Mouse (Mus musculus) limb, embryonic 10.5 days (tissue): Measurements from ENCODE around the gene Grid1. TPM values are rescaled to one million over a fixed set of nuclear protein-coding genes. Genes with fewer than 3 reads are reported as not detected.

ENCODE experiments used
- DNase-seq: peaks from one replicate; pipeline ENCODE4 v3.0.0-alpha.2; 2017; ENCODE audit warnings: low spot score
- H3K27ac ChIP-seq: fragments of 300-500 bp; sonication (generic); 2 replicates; pipeline ENCODE4 v1.5.1; 2016; ENCODE audit warnings: mild to moderate bottlenecking
- H3K27me3 ChIP-seq: fragments of 300-500 bp; sonication (generic); 2 replicates; pipeline ENCODE4 v1.6.1; 2016; ENCODE audit warnings: low read depth, mild to moderate bottlenecking; ENCODE audit not compliant: poor library complexity, severe bottlenecking
- H3K36me3 ChIP-seq: fragments of 300-500 bp; sonication (generic); 2 replicates; pipeline ENCODE4 v1.6.1; 2016; ENCODE audit warnings: mild to moderate bottlenecking, moderate library complexity
- H3K4me1 ChIP-seq: fragments of 300-500 bp; sonication (generic); 2 replicates; pipeline ENCODE4 v1.6.1; 2016
- H3K4me3 ChIP-seq: fragments of 300-500 bp; sonication (generic); 2 replicates; pipeline ENCODE4 v1.5.1; 2016; ENCODE audit warnings: mild to moderate bottlenecking, moderate library complexity
- H3K9me3 ChIP-seq: fragments of 300-500 bp; sonication (generic); replicated peaks from 2 replicates; pipeline ENCODE4 v1.6.1; 2016; ENCODE audit warnings: mild to moderate bottlenecking
- WGBS: fragments of 180-500 bp; shearing (Covaris S2); methylation state at CpG from one replicate; pipeline ENCODE4 v1.1.7; 2016; 5-methylcytosine and 5-hydroxymethylcytosine counted together
- polyA plus RNA-seq: library from polyadenylated mRNA; unstranded; fragments of >200 nt; fragmentation: Nextera tagmentation; extraction: Ambion mirVana; gene quantifications from 2 replicates; pipeline ENCODE4 v1.2.1, GENCODE M21; 2016

Grid1 gene
- polyA plus RNA-seq, 1 experiment from 2014 or later = 0.05 TPM

GRCm38 (mm10) chr14:35120089-35120488, 300.2 kb downstream of the Grid1 start:
- H3K36me3 ChIP-seq = no peaks in the 10 kb centered on the region
- no peaks in the 10 kb centered on the region for H3K9me3 ChIP-seq
- no peak overlapping the region for H3K4me3 ChIP-seq
- H3K27ac ChIP-seq = no peak overlapping the region
- H3K4me1 ChIP-seq = peaks cover 7% of the 10 kb centered on the region; the same call in 1 of the 2 replicates
- 54% methylated on average over 2 of the region's 2 CpGs for WGBS
- H3K27me3 ChIP-seq = no peaks in the 10 kb centered on the region
- no peak for DNase-seq

GRCm38 (mm10) chr14:35120905-35121304, 301.0 kb downstream of the Grid1 start:
- Histone ChIP-seq H3K4me1 (peaks cover 7% of the 10 kb centered on the region; the same call in 1 of the 2 replicates), H3K27ac (no peak overlapping the region), H3K9me3 (no peaks in the 10 kb centered on the region), H3K27me3 (no peaks in the 10 kb centered on the region), H3K4me3 (no peak overlapping the region), H3K36me3 (no peaks in the 10 kb centered on the region)
- WGBS = 79% methylated on average over 4 of the region's 4 CpGs
- DNase-seq = no peak

GRCm38 (mm10) chr14:35122111-35122510, 302.2 kb downstream of the Grid1 start:
- Histone ChIP-seq H3K27ac (no peak overlapping the region), H3K4me1 (peaks cover 7% of the 10 kb centered on the region; the same call in 1 of the 2 replicates), H3K27me3 (no peaks in the 10 kb centered on the region), H3K4me3 (no peak overlapping the region), H3K36me3 (no peaks in the 10 kb centered on the region), H3K9me3 (no peaks in the 10 kb centered on the region)
- WGBS = 84% methylated on average over 3 of the region's 3 CpGs
- no peak for DNase-seq

- H3K27me3 ChIP-seq = no peaks in the 10 kb centered on the region
- no peaks in the 10 kb centered on the region for H3K9me3 ChIP-seq
- H3K36me3 ChIP-seq = no peaks in the 10 kb centered on the region
- no peak overlapping the region for H3K27ac ChIP-seq
- no peak overlapping the region for H3K4me3 ChIP-seq
- DNase-seq = no peak
- H3K4me1 ChIP-seq = peaks cover 7% of the 10 kb centered on the region; the same call in 1 of the 2 replicates
- 87% methylated on average over 5 of the region's 5 CpGs for whole genome bisulfite sequencing
Observed at GRCm38 (mm10) chr14:35123260-35123875, 303.5 kb downstream of the Grid1 start.

GRCm38 (mm10) chr14:35127616-35128015, 307.7 kb downstream of the Grid1 start:
- Histone ChIP-seq H3K4me3 (no peak overlapping the region), H3K27ac (no peak overlapping the region), H3K4me1 (no peaks in the 10 kb centered on the region), H3K9me3 (no peaks in the 10 kb centered on the region), H3K27me3 (no peaks in the 10 kb centered on the region), H3K36me3 (no peaks in the 10 kb centered on the region)
- WGBS = 90% methylated on average over 8 of the region's 8 CpGs
- no peak for DNase-seq

GRCm38 (mm10) chr14:35135056-35135455, 315.1 kb downstream of the Grid1 start:
- Histone ChIP-seq H3K4me3 (no peak overlapping the region), H3K27ac (no peak overlapping the region), H3K9me3 (no peaks in the 10 kb centered on the region), H3K27me3 (no peaks in the 10 kb centered on the region), H3K36me3 (no peaks in the 10 kb centered on the region), H3K4me1 (0 out of 2 replicates have a peak, but pooled peaks cover 9% of the 10 kb centered on the region)
- 88% methylated on average over 2 of the region's 2 CpGs for WGBS
- DNase-seq = no peak

GRCm38 (mm10) chr14:35138069-35138468, 318.2 kb downstream of the Grid1 start:
- H3K36me3 ChIP-seq = no peaks in the 10 kb centered on the region
- H3K9me3 ChIP-seq = no peaks in the 10 kb centered on the region
- H3K4me1 ChIP-seq = peaks cover 18% of the 10 kb centered on the region; the same call in 1 of the 2 replicates
- no peak overlapping the region for H3K27ac ChIP-seq
- 71% methylated on average over 7 of the region's 7 CpGs for WGBS
- H3K27me3 ChIP-seq = no peaks in the 10 kb centered on the region
- DNase-seq = no peak
- no peak overlapping the region for H3K4me3 ChIP-seq

GRCm38 (mm10) chr14:35139824-35140223, 319.9 kb downstream of the Grid1 start:
- no peaks in the 10 kb centered on the region for H3K9me3 ChIP-seq
- 85% methylated on average over 7 of the region's 7 CpGs for WGBS

GRCm38 (mm10) chr14:35152450-35152849, 332.5 kb downstream of the Grid1 start:
- H3K4me1 ChIP-seq = no peaks in the 10 kb centered on the region
- no peaks in the 10 kb centered on the region for H3K36me3 ChIP-seq
- 92% methylated on average over 3 of the region's 3 CpGs for WGBS
- no peaks in the 10 kb centered on the region for H3K27me3 ChIP-seq
- no peak overlapping the region for H3K4me3 ChIP-seq
- H3K9me3 ChIP-seq = no peaks in the 10 kb centered on the region
- H3K27ac ChIP-seq = no peak overlapping the region
- no peak for DNase-seq

More at GRCm38 (mm10) chr14:35139824-35140223, 319.9 kb downstream of the Grid1 start:
- H3K4me1 ChIP-seq = peaks cover 20% of the 10 kb centered on the region; the same call in 1 of the 2 replicates
- no peak overlapping the region for H3K4me3 ChIP-seq
- no peaks in the 10 kb centered on the region for H3K36me3 ChIP-seq
- H3K27ac ChIP-seq = no peak overlapping the region
- no peaks in the 10 kb centered on the region for H3K27me3 ChIP-seq
- DNase-seq = no peak

- DNase-seq = no peak
- WGBS = 75% methylated on average over 3 of the region's 3 CpGs
- Histone ChIP-seq H3K27ac (no peak overlapping the region), H3K4me3 (no peak overlapping the region), H3K36me3 (no peaks in the 10 kb centered on the region), H3K9me3 (no peaks in the 10 kb centered on the region), H3K27me3 (no peaks in the 10 kb centered on the region), H3K4me1 (no peaks in the 10 kb centered on the region)
Observed at GRCm38 (mm10) chr14:35153701-35154277, 333.9 kb downstream of the Grid1 start.

- no peak overlapping the region for H3K27ac ChIP-seq
- no peaks in the 10 kb centered on the region for H3K4me1 ChIP-seq
- H3K4me3 ChIP-seq = no peak overlapping the region
- H3K36me3 ChIP-seq = no peaks in the 10 kb centered on the region
- 70% methylated on average over 3 of the region's 3 CpGs for WGBS
- H3K9me3 ChIP-seq = no peaks in the 10 kb centered on the region
- no peak for DNase-seq
- H3K27me3 ChIP-seq = no peaks in the 10 kb centered on the region
Observed at GRCm38 (mm10) chr14:35154364-35154763, 334.5 kb downstream of the Grid1 start.

- DNase-seq = no peak
Observed at GRCm38 (mm10) chr14:35157069-35157655, 337.3 kb downstream of the Grid1 start.

GRCm38 (mm10) chr14:35159296-35159695, 339.4 kb downstream of the Grid1 start:
- Histone ChIP-seq H3K4me1 (no peaks in the 10 kb centered on the region), H3K27ac (no peak overlapping the region), H3K9me3 (no peaks in the 10 kb centered on the region), H3K27me3 (no peaks in the 10 kb centered on the region), H3K36me3 (no peaks in the 10 kb centered on the region), H3K4me3 (no peak overlapping the region)
- 88% methylated on average over 2 of the region's 2 CpGs for WGBS
- no peak for DNase-seq

More at GRCm38 (mm10) chr14:35157069-35157655, 337.3 kb downstream of the Grid1 start:
- Histone ChIP-seq H3K27ac (no peak overlapping the region), H3K4me3 (no peak overlapping the region), H3K4me1 (no peaks in the 10 kb centered on the region), H3K36me3 (no peaks in the 10 kb centered on the region), H3K9me3 (no peaks in the 10 kb centered on the region), H3K27me3 (no peaks in the 10 kb centered on the region)
- WGBS = 85% methylated on average over 7 of the region's 7 CpGs
